Mouse (Mus musculus) embryo, embryonic 10.5 days (tissue): ENCODE results near the gene Tlnrd1.

ENCODE experiments used
- DNase-seq: peaks from one replicate; pipeline ENCODE4 v3.0.0-alpha.2; 2015; ENCODE audit warnings: low spot score

Gene Tlnrd1

DNA sequence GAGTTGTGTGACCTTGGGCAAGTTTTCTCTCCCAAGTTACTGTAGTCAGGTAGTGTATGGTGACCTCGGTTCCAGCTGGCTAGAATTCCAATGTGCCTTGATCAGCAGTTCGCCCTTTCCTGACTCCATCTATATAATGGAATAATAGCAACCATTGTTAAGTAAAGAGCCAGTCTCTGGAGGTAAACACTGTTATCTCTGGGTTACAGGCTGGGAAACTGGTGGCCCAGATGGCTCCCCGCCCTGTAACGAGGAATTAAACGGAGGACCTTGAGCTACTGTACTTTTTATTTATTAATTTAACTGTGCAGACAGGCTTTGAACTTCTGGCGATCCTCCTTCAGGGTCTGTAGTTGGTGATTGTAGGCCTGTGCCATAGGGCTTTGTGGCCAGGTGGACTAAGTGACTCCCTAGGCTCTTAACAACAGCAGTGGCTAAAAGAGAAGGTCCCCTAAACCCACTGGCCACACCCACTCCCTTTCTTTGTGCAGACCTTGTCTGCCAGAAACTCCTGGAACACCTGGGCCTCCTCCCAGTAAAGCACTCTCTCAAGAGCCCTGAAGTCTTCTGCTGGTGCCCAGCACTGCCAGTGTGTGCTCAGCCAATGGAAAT is 922 bp upstream of the Tlnrd1 start:
- peak; percentile 28 for DNase-seq

DNA sequence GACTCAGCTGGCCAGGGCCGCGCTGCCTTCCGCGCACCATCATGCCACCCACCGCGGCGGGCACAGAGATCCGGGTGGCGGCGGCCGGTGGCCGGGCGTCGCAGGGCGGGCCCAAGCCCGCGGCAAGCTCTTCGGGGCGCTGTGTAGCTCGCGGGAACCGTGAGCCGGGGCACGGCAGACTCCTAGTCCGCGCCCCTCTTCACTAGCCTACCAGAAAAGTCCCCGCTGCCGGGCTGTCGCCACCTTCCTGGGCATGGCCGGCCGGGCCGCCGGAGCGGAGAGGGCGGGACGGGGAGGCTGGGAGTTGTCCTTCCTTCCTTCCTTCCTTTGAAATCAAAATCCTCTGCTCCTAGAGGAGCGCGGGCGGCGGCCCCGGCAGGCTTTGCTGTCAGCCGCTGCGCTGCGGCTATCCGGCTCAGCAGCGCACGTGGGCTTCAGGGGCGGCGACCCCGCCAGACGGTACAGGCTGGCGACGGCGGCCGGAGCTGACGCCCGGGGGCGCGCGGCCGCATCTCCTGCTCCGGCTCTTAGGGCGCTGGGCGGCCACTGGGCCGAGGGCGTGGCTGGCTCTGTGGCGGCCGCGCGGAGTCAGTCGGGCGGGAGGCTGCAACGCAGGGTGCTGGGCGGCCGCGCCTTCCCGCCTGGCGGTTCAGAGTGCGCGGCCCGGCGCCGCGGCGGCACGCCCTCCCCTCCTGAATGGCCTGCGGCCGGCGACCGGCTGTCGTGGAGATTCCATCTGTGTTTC is 657 bp downstream of the Tlnrd1 start:
- DNase-seq = peak; percentile 80

DNA sequence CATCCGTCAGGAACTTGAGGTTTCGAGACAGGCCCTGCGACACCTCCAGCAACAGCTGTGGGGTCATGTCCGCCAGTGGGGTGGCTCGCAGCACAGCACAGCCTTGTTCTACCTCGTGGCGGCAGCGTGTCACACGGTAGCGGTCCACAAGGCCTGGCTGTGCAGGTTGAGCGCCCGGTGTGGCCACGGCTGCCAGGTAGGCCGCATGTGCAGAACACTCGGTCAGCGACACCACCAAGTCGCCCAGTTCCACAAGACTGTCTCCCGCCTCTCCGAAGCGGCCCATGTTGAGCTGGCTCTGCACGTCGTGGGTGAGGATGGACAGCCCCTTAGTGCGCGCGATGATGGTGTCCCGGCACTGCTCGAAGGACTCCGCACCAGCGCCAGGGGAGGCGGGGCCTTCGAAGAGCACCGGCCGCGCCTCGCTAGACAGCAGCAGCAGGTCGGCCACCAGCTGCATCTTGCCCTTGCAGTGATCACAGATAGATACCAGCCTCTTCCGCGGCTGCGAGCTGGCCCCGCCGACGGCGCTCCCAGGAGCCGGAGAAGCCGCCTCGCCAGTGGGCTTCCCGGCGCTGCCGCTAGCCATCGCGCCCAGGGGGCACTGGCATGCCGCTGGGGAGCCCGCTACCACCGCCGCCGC is 1.4 kb downstream of the Tlnrd1 start:
- DNase-seq = peak; percentile 64

DNA sequence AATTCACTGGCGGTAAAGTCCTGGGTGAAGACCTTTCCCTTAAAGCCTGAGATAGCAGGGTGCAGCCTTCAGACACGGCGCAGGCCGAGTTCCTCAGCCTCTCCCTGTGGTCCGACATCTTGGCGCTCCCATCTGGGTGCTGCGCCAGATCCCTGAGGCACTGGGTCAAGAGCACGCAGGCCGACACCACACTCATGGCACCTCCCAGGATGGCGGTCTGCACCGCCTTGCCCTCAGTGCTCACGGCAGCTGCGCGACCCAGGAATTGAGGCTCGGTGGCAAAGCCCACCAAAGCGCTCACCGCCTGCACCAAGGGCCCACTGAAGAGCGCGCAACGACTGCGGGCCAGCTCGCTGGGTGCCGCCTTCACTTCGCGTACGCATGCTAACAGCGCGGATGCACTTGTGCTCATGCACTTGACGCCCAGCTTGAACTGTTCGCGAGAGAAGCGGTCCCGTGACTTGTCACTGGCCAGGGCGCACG is 1.9 kb downstream of the Tlnrd1 start:
- no peak for DNase-seq

DNA sequence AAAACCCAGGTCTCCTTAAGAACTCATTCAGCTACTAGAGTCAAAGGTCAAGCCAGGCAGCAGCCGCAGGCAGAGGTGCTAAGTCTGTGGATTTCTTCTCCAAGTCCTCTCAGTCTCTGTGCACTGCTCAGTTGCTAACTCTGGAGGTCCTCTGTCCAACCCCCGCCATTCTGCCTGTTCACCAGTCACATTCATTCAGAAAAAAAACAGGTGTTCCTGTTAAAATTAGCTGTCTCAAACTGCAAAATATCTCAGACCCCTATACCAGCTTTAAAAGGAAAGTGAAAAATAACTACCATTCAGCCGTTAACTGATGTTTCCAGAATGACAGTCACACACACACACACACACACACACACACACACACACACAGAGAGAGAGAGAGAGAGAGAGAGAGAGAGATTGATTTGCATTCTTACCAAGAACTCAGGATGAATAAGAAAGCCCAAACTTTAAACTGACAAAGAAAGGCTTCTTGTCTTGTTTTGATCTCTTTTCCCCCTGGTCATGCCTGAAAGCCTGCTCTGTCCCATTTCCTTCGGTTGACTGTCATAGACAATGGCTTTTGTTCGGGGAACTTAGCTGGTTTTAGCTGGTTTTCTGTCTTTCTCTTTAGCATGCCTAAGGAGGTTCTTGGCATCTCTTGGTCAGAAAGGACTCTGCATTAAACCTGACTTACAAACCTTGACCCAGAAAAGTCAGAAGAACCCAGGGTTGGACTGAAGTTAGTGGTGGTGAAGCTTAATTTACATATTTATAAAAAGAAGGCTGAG is 5.2 kb downstream of the Tlnrd1 start:
- peak; percentile 75 for DNase-seq

DNA sequence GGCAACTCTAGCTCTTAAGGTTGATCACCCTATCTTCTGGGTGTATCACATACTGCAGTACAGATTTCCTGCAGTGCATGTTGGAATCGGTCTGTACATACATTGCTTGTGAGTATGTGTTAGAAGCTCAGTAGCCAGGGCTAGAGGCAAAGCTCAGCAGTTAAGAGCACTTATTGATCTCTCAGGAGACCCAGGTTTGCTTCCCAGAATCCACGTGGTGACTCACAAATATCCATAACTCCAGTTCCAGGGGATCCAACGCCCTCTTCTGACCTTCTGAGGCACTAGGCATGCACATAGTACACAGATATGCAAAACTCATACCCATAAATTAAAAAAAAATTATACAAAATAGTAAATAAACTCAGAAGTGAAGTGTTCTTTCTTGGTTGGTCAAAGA is 7.0 kb downstream of the Tlnrd1 start:
- no peak for DNase-seq

DNA sequence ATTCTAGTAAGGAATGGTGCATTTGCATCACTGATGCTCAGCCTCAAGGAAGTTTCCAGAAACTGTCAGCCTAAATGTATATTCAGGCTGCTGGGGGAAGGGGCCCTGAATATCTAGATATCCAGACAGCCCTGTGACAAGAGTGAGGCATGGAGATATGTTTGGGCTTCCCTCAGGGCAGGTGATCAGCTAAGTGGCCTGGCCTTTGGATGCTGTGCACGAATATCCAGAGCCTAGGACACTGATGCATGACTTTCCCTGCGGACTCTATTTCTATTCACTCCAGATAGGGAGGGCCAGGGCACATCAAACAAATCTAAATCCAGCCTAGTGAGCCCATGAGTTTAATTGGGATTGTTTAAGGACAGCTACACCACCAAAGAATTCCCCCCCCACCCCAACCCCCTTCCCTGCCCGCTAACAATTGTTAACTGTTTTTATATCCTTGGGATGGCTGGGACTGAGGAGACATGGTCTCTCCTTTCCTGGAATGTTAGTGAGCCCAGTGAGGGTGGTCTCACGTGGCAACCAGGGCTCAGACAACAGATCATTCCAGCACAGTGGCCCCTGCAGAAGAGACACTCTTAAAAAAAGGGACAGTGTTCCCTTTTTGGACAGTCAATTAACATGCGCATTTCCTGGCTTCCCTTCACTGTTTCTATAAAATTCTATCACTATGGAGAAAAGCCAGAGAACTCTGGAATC is 14.1 kb downstream of the Tlnrd1 start:
- no peak for DNase-seq

DNA sequence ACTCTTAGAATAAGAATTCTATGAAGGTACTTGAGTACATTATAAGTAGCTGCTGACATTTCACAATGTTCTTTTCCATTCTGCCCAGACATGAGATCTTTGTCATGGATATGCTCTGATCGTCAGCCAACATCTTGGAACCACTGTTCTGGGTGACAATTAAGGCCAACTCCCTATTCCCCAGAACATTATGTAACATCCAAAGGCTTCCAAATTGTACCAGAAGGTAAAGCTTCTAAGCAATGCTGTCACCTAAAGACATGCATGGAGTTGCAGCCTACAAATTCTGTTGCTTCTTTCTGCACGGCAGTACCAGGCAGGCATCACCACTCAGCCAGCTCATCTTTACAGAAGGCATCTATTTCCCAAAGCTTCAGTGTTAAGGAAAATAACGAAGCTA is 15.9 kb downstream of the Tlnrd1 start:
- no peak for DNase-seq

DNA sequence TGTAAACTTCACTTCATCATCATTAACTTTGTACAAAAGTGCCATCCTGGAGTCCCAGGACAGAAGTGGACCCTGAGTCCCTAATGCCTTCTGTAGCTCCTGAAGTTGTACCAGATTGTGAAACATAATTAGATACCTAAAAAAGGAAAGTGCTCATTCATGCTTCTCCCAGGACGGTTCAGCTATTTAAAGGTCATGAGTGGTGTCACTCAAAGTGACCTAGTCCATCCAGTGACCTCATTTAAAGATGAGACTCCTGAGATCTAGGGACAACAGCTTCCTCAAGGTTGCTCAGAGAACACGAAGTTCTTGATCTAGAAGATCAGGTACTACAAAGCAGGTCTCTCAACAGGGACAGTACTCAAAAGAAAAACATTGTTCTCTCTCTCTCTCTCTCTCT is 20.6 kb downstream of the Tlnrd1 start:
- no peak for DNase-seq

DNA sequence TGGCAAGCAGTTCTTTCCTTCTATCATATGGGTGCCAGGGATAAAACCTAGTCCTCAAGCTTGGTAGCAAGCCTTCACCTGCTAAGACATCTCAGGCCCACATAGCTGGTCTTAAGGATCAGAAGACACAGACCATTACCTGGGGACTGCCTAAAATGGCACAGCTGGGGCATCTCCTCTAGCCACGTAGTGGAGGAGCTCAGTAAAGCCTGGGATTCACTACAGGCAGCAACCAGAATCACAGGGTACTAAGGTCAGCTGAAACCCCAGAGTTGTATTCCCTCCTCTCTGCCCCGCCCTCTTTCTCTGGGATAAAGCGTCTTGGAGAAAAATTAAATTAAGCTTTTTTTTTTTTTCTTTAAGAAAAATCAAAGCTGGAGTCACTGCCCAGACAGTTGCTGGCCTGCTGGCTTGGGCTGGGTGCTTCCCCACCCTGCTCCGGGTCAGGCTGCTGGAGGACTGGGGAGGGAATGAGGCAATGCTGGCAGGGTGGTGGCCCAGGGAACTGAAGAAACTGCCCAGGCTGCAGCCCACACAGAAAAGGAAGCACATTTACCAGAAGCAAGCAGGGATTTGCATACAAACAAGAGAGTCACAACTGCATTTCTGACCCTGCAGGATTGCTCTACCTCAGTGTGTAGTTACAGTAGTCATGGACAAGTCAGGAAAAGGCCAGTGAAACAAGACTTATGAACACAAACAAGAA is 24.6 kb downstream of the Tlnrd1 start:
- DNase-seq = no peak

DNA sequence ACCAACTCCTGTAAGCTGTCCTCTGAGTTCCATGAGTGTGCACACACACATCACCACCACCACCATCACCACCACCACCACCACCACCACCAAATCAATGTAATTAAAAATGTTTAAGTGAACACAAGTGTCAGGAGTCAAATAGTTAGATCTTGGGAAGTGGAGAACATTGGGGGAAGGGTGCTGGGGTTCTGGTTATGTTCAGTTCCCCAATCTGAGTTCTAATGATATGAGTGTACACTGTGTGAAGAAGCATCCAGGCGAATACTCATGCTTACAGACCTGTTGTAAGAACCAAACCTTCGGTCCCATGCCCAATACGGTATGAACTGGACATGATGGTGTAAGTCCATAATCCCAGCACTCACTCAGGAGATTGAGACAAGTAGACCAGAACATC is 26.2 kb downstream of the Tlnrd1 start:
- DNase-seq = no peak

DNA sequence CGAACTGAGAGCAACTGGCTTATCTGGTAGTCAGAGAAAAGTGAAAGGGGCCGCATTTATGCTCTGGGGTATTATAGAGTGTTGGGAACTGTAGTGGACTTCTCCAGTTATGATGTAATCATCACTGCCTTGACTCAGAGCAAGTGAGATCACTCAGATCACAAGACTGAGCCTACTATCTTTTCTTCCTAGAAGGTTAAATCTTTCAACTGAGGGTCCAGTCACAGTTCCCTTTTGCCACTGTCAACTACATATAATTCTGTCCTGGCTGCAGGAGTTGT is 27.0 kb downstream of the Tlnrd1 start:
- no peak for DNase-seq

DNA sequence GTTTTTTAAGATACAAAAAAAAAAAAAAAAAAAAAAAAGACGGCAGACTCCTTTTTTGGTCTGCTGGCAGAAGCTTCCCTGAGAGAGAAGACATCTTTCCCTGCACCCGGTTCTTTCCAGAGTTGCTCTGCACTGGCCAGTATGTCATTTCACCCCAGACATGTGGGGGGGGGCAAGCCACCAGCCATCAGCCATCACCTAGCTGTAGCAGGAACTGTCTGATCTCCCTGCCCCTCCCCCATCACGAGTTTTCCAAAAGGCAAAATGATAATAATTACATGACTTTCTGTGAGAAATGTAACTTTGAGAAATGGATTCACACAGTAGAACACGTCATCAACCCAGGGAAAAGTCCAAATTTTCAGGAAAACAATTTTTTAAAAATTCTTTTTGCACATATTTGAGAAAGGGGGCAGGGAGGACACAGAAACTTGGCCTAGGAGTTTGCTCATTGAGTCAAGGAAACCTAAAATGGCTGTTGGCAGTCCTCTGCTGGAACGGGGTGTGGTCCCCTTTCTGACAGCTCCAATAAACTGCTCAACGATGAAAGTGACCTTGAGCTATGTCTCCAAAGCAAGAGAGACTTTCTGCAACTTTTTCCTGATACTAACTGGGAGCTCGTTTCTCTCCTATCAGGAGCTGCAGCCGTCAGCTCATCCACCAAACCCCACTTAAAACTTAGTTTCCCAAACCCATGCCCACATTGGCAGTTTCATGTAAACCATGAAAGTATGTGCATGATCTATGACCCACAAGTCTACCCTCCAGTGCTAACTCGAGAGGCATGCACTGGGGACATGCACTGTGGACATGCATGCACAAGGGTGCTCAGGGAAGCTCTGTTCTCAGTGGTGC is 27.5 kb downstream of the Tlnrd1 start:
- no peak for DNase-seq

DNA sequence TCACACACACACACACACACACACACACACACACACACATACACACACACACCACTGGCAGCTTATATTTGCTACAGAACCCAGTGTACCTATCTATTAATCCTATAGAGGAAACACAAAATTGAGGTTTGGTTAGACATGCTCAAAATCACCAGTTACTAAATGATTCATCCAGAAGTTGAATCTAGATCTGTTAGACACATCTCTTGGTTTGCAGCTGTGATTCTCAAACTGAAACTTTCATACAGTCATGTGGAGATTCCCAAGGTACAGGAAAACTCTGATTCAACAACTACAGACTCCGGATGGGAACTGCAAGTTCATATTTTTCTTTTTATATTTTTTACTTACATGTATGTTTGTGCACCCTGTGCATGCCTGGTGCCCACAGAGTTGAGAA is 28.9 kb downstream of the Tlnrd1 start:
- no peak for DNase-seq

DNA sequence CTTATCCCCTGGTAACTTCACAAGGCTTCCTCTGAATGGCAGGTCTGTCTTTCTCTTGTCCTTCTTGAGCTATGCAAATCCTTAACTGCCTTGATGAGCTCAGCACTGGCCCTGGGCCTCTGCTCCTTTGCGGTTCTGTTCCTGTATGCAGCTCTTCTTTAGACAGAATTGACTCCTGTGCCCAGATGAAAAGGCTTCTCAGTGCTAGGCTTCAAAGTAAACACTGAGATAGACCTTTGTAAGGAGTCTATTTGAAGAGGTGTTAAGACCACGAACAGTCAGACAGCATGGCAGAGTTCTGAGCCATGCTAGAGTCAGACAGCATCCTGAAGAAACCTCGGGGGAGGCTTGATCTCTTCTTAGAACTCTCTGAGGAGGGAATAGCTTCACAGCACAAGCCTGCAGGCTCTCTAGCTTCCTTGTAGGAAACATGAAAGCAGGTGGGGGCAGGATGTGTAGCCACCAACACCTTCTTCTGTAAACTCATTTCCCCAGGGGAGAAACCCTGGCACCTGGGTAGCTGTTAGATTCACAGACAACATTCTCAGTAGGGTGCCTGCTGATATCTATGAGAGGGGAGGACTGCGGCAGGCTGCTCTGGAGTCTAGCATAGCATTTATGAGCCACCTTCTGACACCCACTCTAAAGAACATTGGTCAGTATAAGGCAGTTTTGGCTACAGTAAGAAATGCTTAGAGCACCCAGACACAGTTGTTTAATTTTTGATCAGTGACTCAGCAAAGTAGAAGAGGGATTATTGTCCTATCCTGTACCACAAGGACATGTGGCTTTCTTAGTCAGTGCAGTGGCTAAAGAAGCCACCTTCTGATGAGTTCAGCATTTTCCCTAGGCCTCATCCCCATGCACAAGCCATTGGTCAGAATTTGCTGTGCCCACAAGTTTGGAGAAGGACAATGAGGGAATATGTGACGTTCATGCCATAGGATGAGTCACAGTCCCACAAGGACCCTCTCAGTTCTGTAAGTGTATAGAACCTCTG is 31.4 kb downstream of the Tlnrd1 start:
- no peak for DNase-seq

DNA sequence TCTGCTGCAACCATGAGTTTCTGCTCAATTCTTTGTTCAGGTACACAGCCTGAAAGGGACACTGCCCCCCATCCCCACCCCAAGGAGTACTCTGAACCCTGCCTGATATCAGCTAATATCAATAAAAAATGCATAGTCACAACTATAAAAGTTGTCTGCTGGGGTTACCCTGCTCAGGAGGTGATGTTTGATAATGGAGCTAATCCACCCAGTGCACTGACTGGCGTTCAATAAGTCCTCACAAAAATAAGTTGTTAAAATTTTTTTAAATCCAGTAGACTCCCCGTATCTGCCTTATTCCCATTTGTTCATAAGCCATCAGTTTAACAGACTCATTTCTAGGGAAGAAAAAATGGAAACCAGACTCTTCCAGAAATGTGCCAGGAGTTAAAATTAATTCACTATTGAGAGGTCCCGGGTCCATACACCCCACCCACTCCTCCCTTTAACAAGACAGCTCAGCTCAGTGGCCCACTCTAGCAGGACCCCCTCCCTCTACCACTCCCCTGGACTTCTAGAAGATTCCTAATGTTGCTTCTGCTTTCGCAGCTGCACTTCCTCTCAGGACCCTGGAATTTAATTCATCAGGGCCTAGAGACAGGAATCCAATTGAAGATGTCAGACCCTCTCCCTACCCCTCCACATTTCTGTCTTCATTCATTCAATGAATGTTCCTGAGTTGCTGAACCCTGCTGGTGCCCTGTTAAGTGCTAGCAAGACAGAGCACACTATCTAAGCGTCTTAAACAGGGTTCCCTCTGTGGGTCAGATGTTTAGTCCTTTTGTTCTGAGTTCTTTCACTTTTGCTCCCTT is 32.3 kb downstream of the Tlnrd1 start:
- DNase-seq = no peak

DNA sequence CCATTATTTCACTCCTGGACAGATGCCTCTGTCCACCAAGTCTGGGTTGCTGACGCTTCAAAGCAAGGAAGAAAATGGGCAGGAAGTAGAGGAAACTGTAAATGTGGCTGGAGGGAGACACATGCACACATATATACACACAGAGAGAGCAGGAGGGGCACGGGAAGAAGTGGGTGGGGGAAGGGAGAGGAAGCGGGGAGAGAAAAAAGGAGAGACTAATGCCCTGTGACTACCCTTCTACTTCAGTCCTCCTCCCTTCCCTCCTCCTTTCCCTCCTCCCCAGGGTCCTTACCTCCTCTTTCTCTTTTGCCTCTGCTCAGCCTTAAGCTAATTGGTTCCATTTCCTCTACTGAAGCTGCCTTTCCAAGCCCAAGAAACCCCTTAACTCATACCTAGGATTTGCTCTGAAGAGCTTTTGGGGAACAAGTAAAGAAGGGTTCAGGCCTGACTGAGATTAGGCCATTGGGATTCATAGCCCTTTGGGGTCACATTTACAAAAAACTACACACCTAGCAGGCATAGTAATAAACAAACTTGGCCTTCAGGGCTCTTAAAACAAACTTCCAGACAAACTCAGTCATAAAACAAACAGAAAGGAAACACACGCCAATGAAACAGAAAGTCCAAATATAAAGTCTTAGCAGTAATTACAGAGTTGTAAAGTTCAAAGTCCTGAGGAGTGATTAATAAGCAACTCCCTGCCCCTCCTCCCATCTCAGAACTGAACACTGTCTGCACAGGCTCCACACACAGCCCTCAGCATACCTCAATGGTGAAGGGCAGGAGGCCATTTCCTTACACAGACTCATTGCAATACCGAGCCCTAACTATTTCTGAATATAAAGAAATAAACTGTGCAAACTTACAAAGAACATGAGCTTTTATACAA is 36.7 kb downstream of the Tlnrd1 start:
- DNase-seq = peak; percentile 28
